Mouse (Mus musculus) liver, embryonic 12.5 days (tissue): Measurements from ENCODE around the gene 1810037I17Rik. TPM values are rescaled to one million over a fixed set of nuclear protein-coding genes. Genes with fewer than 3 reads are reported as not detected.
"Not testable (repeated sequence)": the region's sequence is repeated elsewhere in the genome, so short reads cannot be mapped to it uniquely, and the experiment has no call there.

ENCODE experiments used
- ATAC-seq: fragments of 200-750 bp; cut with Nextera tagmentation; 2 replicates; pipeline ENCODE4 v1.8.0; 2017; ENCODE audit warnings: moderate number of reproducible peaks, mild to moderate bottlenecking, moderate library complexity
- H3K27ac ChIP-seq: fragments of 300-500 bp; sonication (generic); 2 replicates; pipeline ENCODE4 v1.5.1; 2016; ENCODE audit warnings: mild to moderate bottlenecking
- H3K27me3 ChIP-seq: fragments of 300-500 bp; sonication (generic); replicated peaks from 2 replicates; pipeline ENCODE4 v1.6.1; 2016; ENCODE audit warnings: mild to moderate bottlenecking, moderate library complexity
- H3K36me3 ChIP-seq: fragments of 300-500 bp; sonication (generic); 2 replicates; pipeline ENCODE4 v1.6.1; 2016; ENCODE audit warnings: mild to moderate bottlenecking, moderate library complexity
- H3K4me1 ChIP-seq: fragments of 300-500 bp; sonication (generic); 2 replicates; pipeline ENCODE4 v1.6.1; 2016
- H3K4me2 ChIP-seq: fragments of 300-500 bp; sonication (generic); 2 replicates; pipeline ENCODE4 v1.6.1; 2016; ENCODE audit warnings: mild to moderate bottlenecking, moderate library complexity
- H3K4me3 ChIP-seq: fragments of 300-500 bp; sonication (generic); 2 replicates; pipeline ENCODE4 v1.5.1; 2016; ENCODE audit warnings: mild to moderate bottlenecking, moderate library complexity
- H3K9ac ChIP-seq: fragments of 300-500 bp; sonication (generic); 2 replicates; pipeline ENCODE4 v1.6.1; 2016; ENCODE audit warnings: mild to moderate bottlenecking, moderate library complexity
- H3K9me3 ChIP-seq: fragments of 300-500 bp; sonication (generic); replicated peaks from 2 replicates; pipeline ENCODE4 v1.6.1; 2016; ENCODE audit warnings: mild to moderate bottlenecking, moderate library complexity
- WGBS: fragments of 180-500 bp; shearing (Covaris S2); methylation state at CpG from one replicate; pipeline ENCODE4 v1.1.7; 2016; ENCODE audit not compliant: insufficient replicate concordance; 5-methylcytosine and 5-hydroxymethylcytosine counted together
- polyA plus RNA-seq: library from polyadenylated mRNA; unstranded; fragments of >200 nt; fragmentation: Nextera tagmentation; extraction: Ambion mirVana; gene quantifications from 2 replicates; pipeline ENCODE4 v1.2.1, GENCODE M21; 2016

Gene 1810037I17Rik
- polyA plus RNA-seq, 1 experiment from 2014 or later = 134 TPM

DNA sequence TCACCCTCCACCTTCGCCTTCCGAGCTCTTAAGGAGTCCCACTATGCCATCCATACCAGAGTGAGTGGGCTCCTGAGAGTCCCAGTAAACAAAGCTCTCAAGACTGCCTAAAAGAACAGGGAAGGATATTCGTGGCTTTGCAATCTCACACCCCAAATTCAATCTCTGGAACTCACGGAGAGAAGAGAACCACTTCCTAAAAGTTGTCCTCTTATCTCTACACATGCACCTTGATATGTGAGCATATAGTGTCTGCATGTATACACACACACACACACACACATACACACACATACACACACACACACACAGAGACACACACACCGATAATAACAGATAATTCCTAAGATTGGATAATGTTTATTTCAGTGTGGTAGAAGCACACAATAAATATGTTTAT lies 8.5 kb upstream of the 1810037I17Rik start:
- Histone ChIP-seq H3K4me2 (no peak overlapping the region), H3K36me3 (no peaks in the 10 kb centered on the region), H3K27me3 (no peaks in the 10 kb centered on the region), H3K9ac (no peak overlapping the region), H3K4me1 (peaks cover 19% of the 10 kb centered on the region), H3K9me3 (no peaks in the 10 kb centered on the region), H3K4me3 (no peak overlapping the region), H3K27ac (no peak overlapping the region)
- no peak for ATAC-seq
- WGBS = 53% methylated on average over 5 of the region's 5 CpGs

DNA sequence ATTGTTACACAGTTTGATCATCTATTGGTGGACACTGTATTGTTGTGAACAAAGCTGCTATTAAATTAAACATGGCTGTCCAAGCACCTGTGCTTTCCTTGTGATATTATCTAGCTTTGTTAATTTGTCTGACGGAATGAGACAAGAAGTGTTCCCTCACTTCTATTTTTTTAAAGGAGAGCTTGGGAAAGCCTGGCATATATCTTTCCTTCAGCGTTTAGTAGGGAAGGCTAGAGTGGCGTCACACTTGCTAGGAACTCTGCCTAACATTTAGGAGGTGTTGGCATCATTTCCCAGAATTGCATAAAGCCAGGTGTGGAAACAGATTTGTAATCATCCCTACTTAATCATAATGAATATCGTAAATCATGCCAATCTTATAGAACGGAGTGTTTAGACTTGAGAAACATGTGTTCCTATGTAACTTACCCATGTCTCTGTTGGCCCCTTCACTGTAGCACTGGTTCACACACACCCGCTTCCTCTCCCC lies 7.8 kb upstream of the 1810037I17Rik start:
- peaks cover 27% of the 10 kb centered on the region for H3K4me1 ChIP-seq
- no peak for ATAC-seq
- no peak overlapping the region for H3K4me2 ChIP-seq
- H3K36me3 ChIP-seq = no peaks in the 10 kb centered on the region
- H3K27ac ChIP-seq = no peak overlapping the region
- H3K27me3 ChIP-seq = no peaks in the 10 kb centered on the region
- H3K9ac ChIP-seq = no peak overlapping the region
- H3K9me3 ChIP-seq = no peaks in the 10 kb centered on the region
- 62% methylated on average over 6 of the region's 6 CpGs for WGBS
- no peak overlapping the region for H3K4me3 ChIP-seq

DNA sequence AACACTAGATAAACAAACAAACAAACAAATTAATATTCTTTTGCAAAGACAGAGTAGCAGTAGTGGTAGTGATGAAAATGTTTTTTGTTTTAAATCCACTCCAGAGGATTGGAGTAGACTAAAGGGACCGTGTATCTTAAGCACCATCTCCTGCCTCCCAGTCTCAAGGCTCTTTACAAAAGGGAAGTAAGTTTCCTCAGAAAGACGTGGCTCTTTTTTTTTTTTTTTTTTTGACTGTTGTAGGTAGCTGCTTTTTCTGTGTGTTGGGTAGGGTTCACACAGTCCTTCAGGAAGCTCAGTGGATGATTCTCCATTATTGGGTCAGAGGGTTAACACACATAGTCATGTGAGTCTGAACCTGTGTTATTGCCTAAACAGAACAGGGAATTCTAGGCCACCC lies 5.3 kb upstream of the 1810037I17Rik start:
- H3K4me2 ChIP-seq = no peak overlapping the region
- no peaks in the 10 kb centered on the region for H3K27me3 ChIP-seq
- H3K4me1 ChIP-seq = peaks cover 46% of the 10 kb centered on the region
- H3K4me3 ChIP-seq = no peak overlapping the region
- H3K36me3 ChIP-seq = no peaks in the 10 kb centered on the region
- H3K9ac ChIP-seq = no peak overlapping the region
- no peak for ATAC-seq
- no peak overlapping the region for H3K27ac ChIP-seq
- H3K9me3 ChIP-seq = no peaks in the 10 kb centered on the region
- 25% methylated on average over 2 of the region's 2 CpGs for WGBS

DNA sequence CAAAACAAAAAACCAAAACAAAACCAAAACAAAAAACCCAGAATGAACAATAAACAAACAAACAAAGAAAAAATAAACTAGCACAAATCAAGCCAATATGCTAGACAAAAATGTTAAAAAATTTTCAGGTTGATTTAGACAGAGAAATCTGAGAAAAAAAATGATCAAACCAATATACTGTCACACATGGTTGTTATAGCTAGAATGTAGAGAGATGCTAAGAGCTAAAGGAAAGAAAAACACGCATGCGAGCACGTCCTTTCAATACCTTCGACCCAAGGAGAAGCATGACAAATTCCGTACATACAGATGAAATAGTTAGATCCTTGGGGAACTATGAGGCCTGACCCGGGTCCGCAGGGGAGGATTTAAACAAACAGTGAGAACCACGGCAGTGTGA lies 4.7 kb upstream of the 1810037I17Rik start, which contains the start of gene Gm10959:
Gene Gm10959, minus strand, starts transcription at position 101 of the 400 bp plus-strand sequence.
- 81% methylated on average over 8 of the region's 8 CpGs for WGBS
- H3K36me3 ChIP-seq = no peaks in the 10 kb centered on the region
- no peak for ATAC-seq

DNA sequence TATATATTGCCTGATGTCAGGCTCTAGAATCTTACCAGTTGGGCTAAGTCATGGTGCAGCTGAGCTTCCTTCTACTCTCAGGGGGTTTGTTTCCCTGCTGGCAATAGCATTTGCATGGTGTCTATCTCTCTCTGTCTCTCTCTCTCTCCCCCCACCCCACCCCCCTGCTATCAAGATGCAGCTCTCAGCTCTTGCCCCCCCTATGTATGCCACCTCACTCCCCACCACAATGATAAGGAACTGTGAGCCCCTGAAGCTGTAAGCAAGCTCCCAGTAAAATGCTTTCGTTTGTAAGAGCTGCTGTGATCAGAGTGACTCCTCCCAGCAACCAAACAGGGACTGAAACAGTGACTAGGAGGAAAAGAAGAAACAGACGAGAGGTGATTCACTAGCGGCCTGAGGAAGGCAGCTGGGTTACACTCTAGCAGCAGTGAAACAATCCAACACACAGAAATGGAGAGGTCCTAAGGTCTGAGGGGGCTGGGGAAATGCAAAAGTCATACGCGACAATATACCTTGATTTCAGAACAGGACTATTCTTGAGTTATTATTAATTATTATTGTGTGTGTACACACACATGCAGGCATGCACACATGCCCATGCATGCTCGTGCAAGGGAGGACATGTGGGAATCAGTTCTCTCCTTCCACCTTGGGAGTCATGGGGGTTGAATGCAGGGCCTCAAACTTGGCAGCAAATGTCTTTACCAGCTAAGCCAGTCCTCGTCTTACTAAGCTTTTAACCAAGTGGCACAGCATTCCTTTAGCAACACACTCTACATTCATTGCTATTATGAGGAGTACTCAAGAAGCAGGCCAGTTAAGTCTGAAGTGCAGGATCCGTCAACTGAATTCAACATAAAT lies 3.2 kb upstream of the 1810037I17Rik start:
- 0 out of 2 replicates have a peak overlapping the region, but pooled peaks have one; percentile 21 for H3K27ac ChIP-seq
- H3K9ac ChIP-seq = peak overlapping the region; percentile 31; the same call in 1 of the 2 replicates
- no peaks in the 10 kb centered on the region for H3K27me3 ChIP-seq
- H3K4me3 ChIP-seq = no peak overlapping the region
- H3K4me1 ChIP-seq = peaks cover 48% of the 10 kb centered on the region
- 48% methylated on average over 8 of the region's 8 CpGs for WGBS
- no peak for ATAC-seq
- no peaks in the 10 kb centered on the region for H3K36me3 ChIP-seq
- no peaks in the 10 kb centered on the region for H3K9me3 ChIP-seq
- H3K4me2 ChIP-seq = 0 out of 2 replicates have a peak overlapping the region, but pooled peaks have one; percentile 16

More for the DNA sequence above, 4.7 kb upstream of the 1810037I17Rik start, which contains the start of gene Gm10959:
- peaks cover 46% of the 10 kb centered on the region for H3K4me1 ChIP-seq
- H3K9ac ChIP-seq = 0 out of 2 replicates have a peak within 1 kb of the TSS, but pooled peaks have one; percentile 31
- no peak within 1 kb of the TSS for H3K4me2 ChIP-seq
- no peak within 1 kb of the TSS for H3K27ac ChIP-seq
- no peaks in the 10 kb centered on the region for H3K9me3 ChIP-seq
- no peaks in the 10 kb centered on the region for H3K27me3 ChIP-seq
- no peak within 1 kb of the TSS for H3K4me3 ChIP-seq

DNA sequence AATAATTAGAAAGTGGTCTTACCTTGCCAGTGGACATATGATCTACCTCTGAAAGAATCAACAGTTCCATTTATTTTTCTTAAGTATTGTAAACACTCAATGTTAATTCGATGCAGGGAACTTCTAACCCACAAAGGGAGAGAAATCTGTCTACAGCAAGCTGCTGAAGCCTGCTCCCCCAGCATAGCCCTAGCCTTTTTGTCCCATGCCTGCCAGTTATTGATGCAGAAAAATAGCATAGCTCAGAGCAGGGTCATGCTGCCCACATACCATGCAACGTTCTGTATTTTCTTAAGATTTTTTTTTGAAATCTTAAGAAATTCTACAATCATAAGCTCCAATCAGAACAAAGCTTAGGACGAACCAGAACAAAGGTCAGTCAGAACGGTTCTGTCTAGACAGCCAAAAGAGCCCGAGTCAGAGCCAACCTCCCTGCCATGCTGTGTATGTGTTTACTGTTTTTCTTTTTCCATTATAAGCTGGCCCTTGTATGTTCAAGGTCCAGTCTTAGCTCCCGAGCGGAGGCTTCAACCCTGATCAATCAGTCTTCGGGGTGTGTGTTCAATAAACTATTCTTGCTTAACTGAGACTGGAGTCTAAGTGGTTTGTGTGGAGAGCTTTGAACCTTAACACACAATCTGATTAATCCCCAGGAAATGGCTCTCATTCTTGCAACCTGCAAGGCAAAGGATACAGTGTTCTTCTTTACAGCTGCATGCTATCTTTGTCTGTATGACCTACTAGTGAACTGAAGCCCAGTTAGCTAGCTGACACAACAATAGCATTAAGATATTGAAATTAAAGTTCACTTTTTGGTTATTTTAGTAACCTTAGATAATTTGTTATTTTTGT lies 2.1 kb upstream of the 1810037I17Rik start:
- no peak overlapping the region for H3K4me2 ChIP-seq
- H3K9ac ChIP-seq = no peak overlapping the region
- no peak overlapping the region for H3K4me3 ChIP-seq
- H3K27me3 ChIP-seq = no peaks in the 10 kb centered on the region
- H3K9me3 ChIP-seq = no peaks in the 10 kb centered on the region
- no peak for ATAC-seq
- no peak overlapping the region for H3K27ac ChIP-seq
- 76% methylated on average over 8 of the region's 8 CpGs for WGBS
- peaks cover 11% of the 10 kb centered on the region for H3K36me3 ChIP-seq
- peaks cover 54% of the 10 kb centered on the region for H3K4me1 ChIP-seq

DNA sequence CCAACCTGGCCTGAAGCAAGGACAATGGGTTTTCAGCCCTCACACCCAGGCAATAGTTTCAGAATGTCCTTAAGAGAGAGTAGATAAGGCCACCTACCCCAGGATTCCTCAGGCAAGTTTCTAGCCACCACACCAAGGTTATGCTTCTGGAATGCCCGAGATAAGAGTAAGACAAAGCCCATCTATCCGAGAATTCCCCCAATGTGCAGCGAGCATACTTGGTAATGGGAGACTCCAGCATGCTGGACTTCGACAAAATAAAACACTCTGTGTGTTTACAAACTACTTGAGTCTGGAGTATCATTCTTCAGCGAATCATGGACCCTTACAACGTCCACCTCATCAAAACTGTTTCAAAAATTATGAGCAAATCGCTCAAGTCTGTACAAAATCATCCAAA lies 856 bp upstream of the 1810037I17Rik start:
- no peaks in the 10 kb centered on the region for H3K27me3 ChIP-seq
- H3K9ac ChIP-seq = peak overlapping the region; percentile 79
- peaks cover 17% of the 10 kb centered on the region for H3K36me3 ChIP-seq
- peak overlapping the region; percentile 80 for H3K4me2 ChIP-seq
- H3K4me3 ChIP-seq = peak overlapping the region; percentile 74
- peak overlapping the region; percentile 94 for H3K27ac ChIP-seq
- no peaks in the 10 kb centered on the region for H3K9me3 ChIP-seq
- peaks cover 54% of the 10 kb centered on the region for H3K4me1 ChIP-seq
- 33% methylated on average over 7 of the region's 7 CpGs for WGBS
- 0 out of 2 replicates have a peak, but pooled peaks have one; percentile 4 for ATAC-seq

DNA sequence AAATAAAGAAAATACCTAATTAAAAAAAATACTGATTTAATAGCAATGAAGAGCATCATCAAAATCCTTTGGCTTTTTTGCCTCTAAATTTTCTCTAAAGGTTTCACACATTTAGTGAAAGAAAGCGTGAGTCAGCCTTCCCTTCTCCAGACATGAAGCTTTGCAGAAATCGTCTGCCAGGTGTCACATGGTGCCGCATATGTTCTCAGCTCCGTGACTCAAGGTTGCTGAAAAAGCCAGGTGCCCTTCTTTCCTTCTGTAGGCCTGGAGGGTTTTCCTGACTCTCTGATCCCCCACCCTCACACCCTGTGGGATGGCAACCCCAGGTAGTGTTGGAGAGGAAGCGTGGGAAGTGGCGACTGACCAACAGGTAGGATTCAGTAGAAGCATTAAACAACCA lies 5.7 kb downstream of the 1810037I17Rik start:
- no peaks in the 10 kb centered on the region for H3K9me3 ChIP-seq
- H3K27me3 ChIP-seq = no peaks in the 10 kb centered on the region
- peaks cover 24% of the 10 kb centered on the region for H3K36me3 ChIP-seq
- H3K4me2 ChIP-seq = no peak overlapping the region
- H3K27ac ChIP-seq = no peak overlapping the region
- H3K4me1 ChIP-seq = peaks cover 13% of the 10 kb centered on the region
- ATAC-seq = no peak
- no peak overlapping the region for H3K9ac ChIP-seq
- 85% methylated on average over 6 of the region's 6 CpGs for WGBS
- H3K4me3 ChIP-seq = no peak overlapping the region

DNA sequence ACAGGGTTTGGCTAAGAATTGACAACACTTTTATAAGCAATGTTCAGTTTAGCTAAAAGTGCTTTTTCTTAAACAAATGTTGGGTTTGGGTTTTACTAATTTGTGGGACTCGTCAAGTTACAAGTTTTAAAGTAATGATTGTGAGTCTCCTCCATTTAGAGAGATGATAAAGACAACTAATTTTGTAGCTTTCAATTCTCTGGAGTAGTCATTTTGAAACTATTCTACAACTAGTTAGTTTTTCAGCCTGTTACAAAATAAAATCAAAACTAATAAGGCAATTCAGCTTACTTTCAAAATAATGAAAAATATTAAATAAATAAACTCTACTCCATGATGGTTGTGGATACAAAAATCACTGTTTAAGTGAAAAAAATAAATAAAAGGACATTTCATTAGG lies 8.5 kb downstream of the 1810037I17Rik start:
- no peaks in the 10 kb centered on the region for H3K27me3 ChIP-seq
- H3K4me2 ChIP-seq = no peak overlapping the region
- ATAC-seq = no peak
- H3K27ac ChIP-seq = no peak overlapping the region
- H3K4me1 ChIP-seq = no peaks in the 10 kb centered on the region
- 68% methylated on average over 1 of the region's 1 CpGs for WGBS
- H3K9me3 ChIP-seq = no peaks in the 10 kb centered on the region
- peaks cover 12% of the 10 kb centered on the region for H3K36me3 ChIP-seq
- H3K4me3 ChIP-seq = no peak overlapping the region
- no peak overlapping the region for H3K9ac ChIP-seq

DNA sequence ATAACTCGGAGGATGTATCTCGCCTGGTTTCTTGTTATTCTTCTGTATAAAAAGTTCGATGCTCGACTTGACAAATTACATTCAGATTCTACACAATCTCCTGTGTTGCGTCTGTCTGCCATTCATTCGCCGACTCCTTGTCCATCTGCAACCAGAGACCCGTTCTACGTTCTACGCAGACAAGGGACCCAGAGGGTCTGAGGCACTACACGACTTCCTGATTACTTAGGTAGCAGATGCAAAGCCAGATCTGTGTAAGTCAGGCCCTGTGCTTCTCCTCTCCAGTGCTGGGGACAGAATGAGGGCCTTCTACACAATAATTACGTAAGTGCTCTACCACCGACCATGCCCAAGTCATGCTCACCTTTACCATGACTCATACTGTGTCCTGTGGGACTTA lies 13.2 kb downstream of the 1810037I17Rik start:
- ATAC-seq = not testable (repeated sequence)
- 84% methylated on average over 13 of the region's 13 CpGs for WGBS

DNA sequence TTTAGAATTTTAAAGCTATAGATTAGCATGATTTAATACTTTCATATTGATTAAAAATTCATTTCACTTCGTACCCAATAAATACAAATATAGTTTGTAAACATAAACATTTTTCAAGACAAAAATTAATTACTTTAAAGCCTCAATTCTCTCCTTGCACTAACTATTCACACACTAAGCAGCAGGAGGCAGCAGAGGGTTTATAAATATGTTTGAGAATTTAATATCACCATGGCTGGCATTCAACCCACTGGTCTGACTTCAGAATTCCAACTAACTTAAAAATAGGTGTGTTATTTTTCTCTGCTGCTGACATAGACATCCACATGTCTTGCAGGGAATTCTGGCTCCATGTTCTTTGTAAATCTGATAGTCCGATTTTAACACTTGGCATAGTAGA lies 15.2 kb downstream of the 1810037I17Rik start:
- no peak overlapping the region for H3K4me3 ChIP-seq
- H3K4me2 ChIP-seq = no peak overlapping the region
- ATAC-seq = no peak
- H3K9ac ChIP-seq = no peak overlapping the region
- peaks cover 5% of the 10 kb centered on the region for H3K36me3 ChIP-seq
- no peaks in the 10 kb centered on the region for H3K9me3 ChIP-seq
- H3K4me1 ChIP-seq = no peaks in the 10 kb centered on the region
- no peaks in the 10 kb centered on the region for H3K27me3 ChIP-seq
- WGBS = 62% methylated on average over 2 of the region's 2 CpGs
- no peak overlapping the region for H3K27ac ChIP-seq

More for the DNA sequence above, 13.2 kb downstream of the 1810037I17Rik start:
- not testable (repeated sequence) for H3K9ac ChIP-seq, H3K4me2 ChIP-seq, H3K27ac ChIP-seq, H3K27me3 ChIP-seq, H3K4me3 ChIP-seq, H3K4me1 ChIP-seq, H3K9me3 ChIP-seq
- H3K36me3 ChIP-seq = peaks cover 12% of the 10 kb centered on the region
